Mouse (Mus musculus): ENCODE measurements around the gene Ripor2.

Gene Ripor2

GRCm38 (mm10) chr13:24649099-24649498, 67.1 kb downstream of the Ripor2 start:
- DNase-seq = no peak

GRCm38 (mm10) chr13:24651018-24651417, 69.0 kb downstream of the Ripor2 start:
- DNase-seq = no peak

- no peak for DNase-seq
These were observed 73.1 kb downstream of the Ripor2 start for GRCm38 (mm10) chr13:24654919-24655635.

GRCm38 (mm10) chr13:24656719-24657497, 74.9 kb downstream of the Ripor2 start:
- no peak for DNase-seq

- DNase-seq = no peak
These were observed 84.8 kb downstream of the Ripor2 start for GRCm38 (mm10) chr13:24666763-24667162.

GRCm38 (mm10) chr13:24668556-24668955, 86.6 kb downstream of the Ripor2 start:
- DNase-seq = no peak

GRCm38 (mm10) chr13:24670676-24671075, 88.7 kb downstream of the Ripor2 start:
- DNase-seq = no peak

- no peak for DNase-seq
These were observed 97.2 kb downstream of the Ripor2 start for GRCm38 (mm10) chr13:24679027-24679680.

- no peak for DNase-seq
These were observed 99.0 kb downstream of the Ripor2 start for GRCm38 (mm10) chr13:24680951-24681350.

GRCm38 (mm10) chr13:24682346-24682745, 100.4 kb downstream of the Ripor2 start:
- DNase-seq = no peak

- DNase-seq = no peak
These were observed 102.5 kb downstream of the Ripor2 start for GRCm38 (mm10) chr13:24684503-24684902.

- DNase-seq = no peak
These were observed 103.9 kb downstream of the Ripor2 start for GRCm38 (mm10) chr13:24685846-24686245.

- DNase-seq = peak; percentile 74
These were observed 105.0 kb downstream of the Ripor2 start for GRCm38 (mm10) chr13:24686705-24687665.

GRCm38 (mm10) chr13:24693312-24693711, 111.3 kb downstream of the Ripor2 start:
- DNase-seq = no peak

- no peak for DNase-seq
These were observed 116.8 kb downstream of the Ripor2 start for GRCm38 (mm10) chr13:24698746-24699145.

GRCm38 (mm10) chr13:24702128-24702527, 120.1 kb downstream of the Ripor2 start:
- DNase-seq = no peak

GRCm38 (mm10) chr13:24709656-24710396, 127.8 kb downstream of the Ripor2 start:
- DNase-seq = peak; percentile 50

GRCm38 (mm10) chr13:24710968-24711367, 129.0 kb downstream of the Ripor2 start:
- peak; percentile 27 for DNase-seq

- DNase-seq = no peak
These were observed 130.7 kb downstream of the Ripor2 start for GRCm38 (mm10) chr13:24712581-24713130.

GRCm38 (mm10) chr13:24713434-24714000, 131.5 kb downstream of the Ripor2 start:
- DNase-seq = peak; percentile 85

- DNase-seq = no peak
These were observed 132.4 kb downstream of the Ripor2 start for GRCm38 (mm10) chr13:24714360-24714885.

Data from thymus, postnatal 25 days (tissue).